8 mouse cellular contexts compared by ENCODE assay signal in genomic region chr11:12026638-12027037, GRCm38 (mm10). TPM values are rescaled to one million over a fixed set of nuclear protein-coding genes. Genes with fewer than 3 reads are reported as not detected.
DNase-seq lines count a peak whose midpoint lies in the region; ATAC-seq and TF ChIP-seq lines count a peak whose summit lies in the region.

No protein-coding gene starts in this region.

- intact Hi-C loops in gastrocnemius, postnatal 14 days (cut with DNase I; ENCODE audit: low total_unique reads), result loop anchor here (5.0 kb wide), 1 partner anchor 266 kb away; no protein-coding TSS in a partner anchor

- H3K36me3 ChIP-seq in kidney, embryonic 16.5 days (ENCODE audit: insufficient read depth, low read length), result peaks cover 69% of the 10 kb centered on the region
- H3K36me3 ChIP-seq in hindbrain, embryonic 16.5 days (ENCODE audit: control insufficient read depth, insufficient read depth, low read length), result peaks cover 2% of the 10 kb centered on the region; the same call in 1 of the 2 replicates
- H3K36me3 ChIP-seq in limb, embryonic 14.5 days (ENCODE audit: control insufficient read depth, insufficient read depth, low read length), result peaks cover 63% of the 10 kb centered on the region
- peaks cover 30% of the 10 kb centered on the region for H3K36me3 ChIP-seq in stomach, embryonic 15.5 days

- H3K9ac ChIP-seq in kidney, embryonic 16.5 days (replicated peaks; ENCODE audit: low read length), result no peak overlapping the region
- H3K9ac ChIP-seq in hindbrain, embryonic 16.5 days (ENCODE audit: low read depth, low read length), result peak overlapping the region; percentile 64
- H3K9ac ChIP-seq in limb, embryonic 14.5 days (ENCODE audit: low read depth, low read length, severe bottlenecking), result no peak overlapping the region
- no peak overlapping the region for H3K9ac ChIP-seq in stomach, embryonic 15.5 days

- H3K4me1 ChIP-seq in kidney, embryonic 16.5 days (ENCODE audit: insufficient read depth, low read length), result no peaks in the 10 kb centered on the region
- no peaks in the 10 kb centered on the region for H3K4me1 ChIP-seq in hindbrain, embryonic 16.5 days (ENCODE audit: control insufficient read depth, insufficient read depth, low read depth, low read length)
- no peaks in the 10 kb centered on the region for H3K4me1 ChIP-seq in limb, embryonic 14.5 days (ENCODE audit: control insufficient read depth, insufficient read depth, low read length)
- H3K4me1 ChIP-seq in stomach, embryonic 15.5 days, result peaks cover 7% of the 10 kb centered on the region; the same call in 1 of the 2 replicates

- WGBS in kidney, embryonic 16.5 days, result 43% methylated on average over 17 of the region's 17 CpGs
- 51% methylated on average over 17 of the region's 17 CpGs for WGBS in hindbrain, embryonic 16.5 days
- WGBS in limb, embryonic 14.5 days, result 64% methylated on average over 17 of the region's 17 CpGs
- 53% methylated on average over 17 of the region's 17 CpGs for WGBS in stomach, embryonic 15.5 days

- H3K27me3 ChIP-seq in kidney, embryonic 16.5 days (ENCODE audit: insufficient read depth, low read length), result peaks cover 85% of the 10 kb centered on the region
- peaks cover 18% of the 10 kb centered on the region for H3K27me3 ChIP-seq in hindbrain, embryonic 16.5 days (replicated peaks; ENCODE audit: control insufficient read depth, insufficient read depth, low read length)
- H3K27me3 ChIP-seq in limb, embryonic 14.5 days (ENCODE audit: control insufficient read depth, insufficient read depth, low read length), result peaks cover 69% of the 10 kb centered on the region
- peaks cover 66% of the 10 kb centered on the region for H3K27me3 ChIP-seq in stomach, embryonic 15.5 days (replicated peaks)

- H3K4me3 ChIP-seq in kidney, embryonic 16.5 days (ENCODE audit: low read length), result 0 out of 2 replicates have a peak overlapping the region, but pooled peaks have one; percentile 31
- H3K4me3 ChIP-seq in hindbrain, embryonic 16.5 days (ENCODE audit: low read length), result peak overlapping the region; percentile 47
- H3K4me3 ChIP-seq in limb, embryonic 14.5 days (replicated peaks; ENCODE audit: low read length), result peak overlapping the region; percentile 25
- peak overlapping the region; percentile 23 for H3K4me3 ChIP-seq in stomach, embryonic 15.5 days (replicated peaks)

- H3K27ac ChIP-seq in kidney, embryonic 16.5 days (ENCODE audit: low read length), result no peak overlapping the region
- H3K27ac ChIP-seq in hindbrain, embryonic 16.5 days (ENCODE audit: low read depth, low read length), result peak overlapping the region; percentile 86
- H3K27ac ChIP-seq in limb, embryonic 14.5 days (replicated peaks; ENCODE audit: low read depth, low read length), result no peak overlapping the region
- no peak overlapping the region for H3K27ac ChIP-seq in stomach, embryonic 15.5 days

- H3K9me3 ChIP-seq in kidney, embryonic 16.5 days (ENCODE audit: low read length), result peaks cover 56% of the 10 kb centered on the region
- H3K9me3 ChIP-seq in hindbrain, embryonic 16.5 days (ENCODE audit: control insufficient read depth, low read length), result peaks cover 21% of the 10 kb centered on the region
- H3K9me3 ChIP-seq in limb, embryonic 14.5 days (ENCODE audit: control insufficient read depth, low read length), result peaks cover 65% of the 10 kb centered on the region
- peaks cover 13% of the 10 kb centered on the region; the same call in 1 of the 2 replicates for H3K9me3 ChIP-seq in stomach, embryonic 15.5 days

- no peak for DNase-seq in kidney, postnatal 14 days
- peak; percentile 33 to 59 for DNase-seq in cerebellum, postnatal 4 days (ENCODE audit: low spot score in 2 of 2)
- DNase-seq in limb, embryonic 14.5 days (ENCODE audit: low spot score), result no peak
- no peak for DNase-seq in gastrocnemius, postnatal 14 days

- TF ChIP-seq POLR2A in limb, embryonic 14.5 days (IDR thresholded peaks at IDR 0.05; ENCODE audit: borderline replicate concordance, extremely low read depth, insufficient read depth, insufficient read length), result no peak

- peak; percentile 13; the same call in 1 of the 2 replicates for ATAC-seq in kidney, embryonic 16.5 days (ENCODE audit: low FRiP score, low TSS enrichment)
- peak; percentile 61 for ATAC-seq in hindbrain, embryonic 16.5 days
- no peak for ATAC-seq in limb, embryonic 14.5 days (ENCODE audit: low FRiP score, low read depth)
- peak; percentile 23; the same call in 1 of the 2 replicates for ATAC-seq in stomach, embryonic 15.5 days (ENCODE audit: insufficient read depth, low FRiP score, low read depth)
- no peak for ATAC-seq in erythroblast, adult 5-6 weeks (replicated peaks; ENCODE audit: low FRiP score, poor library complexity, severe bottlenecking)

- peak overlapping the region; percentile 51 for H3K4me2 ChIP-seq in kidney, embryonic 16.5 days (replicated peaks; ENCODE audit: low read depth, low read length)
- H3K4me2 ChIP-seq in hindbrain, embryonic 16.5 days (ENCODE audit: low read length), result peak overlapping the region; percentile 62
- peak overlapping the region; percentile 52 for H3K4me2 ChIP-seq in limb, embryonic 14.5 days (replicated peaks; ENCODE audit: low read depth, low read length, severe bottlenecking)
- H3K4me2 ChIP-seq in stomach, embryonic 15.5 days, result peak overlapping the region; percentile 53

RNA-seq across cellular contexts. Expression of gene Grb10, which starts 11.8 kb away (rescaled TPM):
- 374 and 409 TPM in 2 replicates for polyA plus RNA-seq in kidney, embryonic 16.5 days (2015; fragmentation: Nextera tagmentation; extraction: Ambion mirVana)
- 72.7 and 102 TPM in 2 replicates for polyA plus RNA-seq in hindbrain, embryonic 16.5 days (2015; fragmentation: Nextera tagmentation; extraction: Ambion mirVana)
- polyA plus RNA-seq in limb, embryonic 14.5 days (2012; rRNA removed), result 644 and 734 TPM in 2 replicates
- 239 and 243 TPM in 2 replicates for polyA plus RNA-seq in limb, embryonic 14.5 days (2014; fragmentation: Nextera tagmentation; extraction: Ambion mirVana)
- 342 and 406 TPM in 2 replicates for polyA plus RNA-seq in stomach, embryonic 15.5 days (2015; fragmentation: Nextera tagmentation; extraction: Ambion mirVana)
- 100 to 1,000 TPM; 245 to 266 TPM for total RNA-seq in gastrocnemius, postnatal 14 days (2021)
- total RNA-seq in erythroblast, adult 5-6 weeks (2015; ENCODE audit: low replicate concordance), result 1.0 and 2.1 TPM in 2 replicates
- 1.8 and 4.3 TPM in 2 replicates for total RNA-seq in erythroblast, adult 5-6 weeks (2017; ENCODE audit: low replicate concordance)

Comparison
In these comparisons a context has a peak if more than half of its experiments do, and no peak if none do; other contexts are left out.
1. ATAC-seq: peak in kidney, embryonic 16.5 days (single experiment), hindbrain, embryonic 16.5 days (single experiment) and stomach, embryonic 15.5 days (single experiment); none in limb, embryonic 14.5 days (single experiment) and erythroblast, adult 5-6 weeks (single experiment).
2. DNase-seq: peak in cerebellum, postnatal 4 days (2 of 2); none in kidney, postnatal 14 days (single experiment), limb, embryonic 14.5 days (single experiment) and gastrocnemius, postnatal 14 days (single experiment).
3. Peak in every context shown above with its lines, with median percentiles within 50 percentile points of each other: H3K4me2 ChIP-seq and H3K4me3 ChIP-seq.